Mouse (Mus musculus) adrenal gland, postnatal 14 days (tissue): Measurements from ENCODE around the gene Ipo7. TPM values are rescaled to one million over a fixed set of nuclear protein-coding genes. Genes with fewer than 3 reads are reported as not detected.
"Not testable (repeated sequence)": the region's sequence is repeated elsewhere in the genome, so short reads cannot be mapped to it uniquely, and the experiment has no call there.

Experiments used
- DNase-seq: peaks from one replicate; pipeline ENCODE4 v3.0.0; 2021; ENCODE audit warnings: mixed read lengths
- total RNA-seq: library from RNA; stranded (reverse); gene quantifications from 2 replicates; pipeline ENCODE4 v1.2.3, GENCODE M21; 2021

The Ipo7 gene
- total RNA-seq, 1 experiment from 2014 or later = 95.0 TPM

- DNase-seq = peak; percentile 84
Measured at GRCm38 (mm10) chr7:110018631-110019482, 783 bp downstream of the Ipo7 start.

GRCm38 (mm10) chr7:110023553-110023952, 5.5 kb downstream of the Ipo7 start:
- no peak for DNase-seq

- no peak for DNase-seq
Measured at GRCm38 (mm10) chr7:110026594-110026993, 8.5 kb downstream of the Ipo7 start.

GRCm38 (mm10) chr7:110028826-110029225, 10.8 kb downstream of the Ipo7 start:
- no peak for DNase-seq

GRCm38 (mm10) chr7:110030342-110030741, 12.3 kb downstream of the Ipo7 start:
- DNase-seq = no peak

GRCm38 (mm10) chr7:110057723-110058122, 39.6 kb downstream of the Ipo7 start:
- DNase-seq = not testable (repeated sequence)

GRCm38 (mm10) chr7:110059092-110059785, 41.2 kb downstream of the Ipo7 start:
- DNase-seq = no peak

- no peak for DNase-seq
Measured at GRCm38 (mm10) chr7:110060106-110060668, 42.1 kb downstream of the Ipo7 start.

GRCm38 (mm10) chr7:110060669-110061198, 42.7 kb downstream of the Ipo7 start:
- DNase-seq = no peak

- DNase-seq = peak; percentile 100
Measured at GRCm38 (mm10) chr7:110061199-110061751, 43.2 kb downstream of the Ipo7 start, which contains the start of gene Zfp143. TSS of gene Zfp143 (plus strand) at chr7:110061217.

- peak; percentile 95 for DNase-seq
Measured at GRCm38 (mm10) chr7:110061752-110062273, 43.7 kb downstream of the Ipo7 start.

- no peak for DNase-seq
Measured at GRCm38 (mm10) chr7:110063731-110064130, 45.7 kb downstream of the Ipo7 start.

GRCm38 (mm10) chr7:110069070-110069469, 51.0 kb downstream of the Ipo7 start:
- DNase-seq = no peak

- DNase-seq = no peak
Measured at GRCm38 (mm10) chr7:110078168-110078567, 60.1 kb downstream of the Ipo7 start.

- DNase-seq = peak; percentile 78
Measured at GRCm38 (mm10) chr7:110083386-110084165, 65.5 kb downstream of the Ipo7 start.

GRCm38 (mm10) chr7:110085217-110085616, 67.1 kb downstream of the Ipo7 start:
- no peak for DNase-seq

GRCm38 (mm10) chr7:110087914-110088313, 69.8 kb downstream of the Ipo7 start:
- no peak for DNase-seq

GRCm38 (mm10) chr7:110091670-110092069, 73.6 kb downstream of the Ipo7 start:
- no peak for DNase-seq

GRCm38 (mm10) chr7:110096332-110096731, 78.3 kb downstream of the Ipo7 start:
- DNase-seq = no peak

- no peak for DNase-seq
Measured at GRCm38 (mm10) chr7:110097106-110097793, 79.2 kb downstream of the Ipo7 start.

- no peak for DNase-seq
Measured at GRCm38 (mm10) chr7:110100854-110101253, 82.8 kb downstream of the Ipo7 start.
